Mouse (Mus musculus) brain, embryonic 14.5 days (tissue): ENCODE data around the gene Gfy. TPM values are rescaled to one million over a fixed set of nuclear protein-coding genes. Genes with fewer than 3 reads are reported as not detected.

ENCODE experiments used
- DNase-seq: peaks from one replicate; pipeline ENCODE4 v3.0.0-alpha.2; 2011; ENCODE audit warnings: low read depth
- CTCF ChIP-seq: fragments of 200-500 bp; IDR thresholded peaks from 2 replicates; pipeline ENCODE4 v1.5.1; 2012; ENCODE audit warnings: inconsistent platforms, mild to moderate bottlenecking, moderate library complexity, borderline replicate concordance; ENCODE audit not compliant: insufficient read depth, insufficient read length; ENCODE audit errors: extremely low read depth
- POLR2A ChIP-seq: fragments of 200-500 bp; IDR thresholded peaks from 2 replicates; pipeline ENCODE4 v1.6.1; 2012; ENCODE audit warnings: mild to moderate bottlenecking, inconsistent platforms, borderline replicate concordance; ENCODE audit not compliant: poor library complexity, insufficient read depth, insufficient read length, severe bottlenecking; ENCODE audit errors: extremely low read depth
- polyA plus RNA-seq: library from polyadenylated mRNA; depleted of rRNA; stranded (reverse); fragments of >200 nt; gene quantifications from 2 replicates; pipeline ENCODE4 v1.2.3, GENCODE M21; 2012; rRNA removed

Gene Gfy
- polyA plus RNA-seq, result 0.04 and 0.12 TPM in 2 replicates

GRCm38 (mm10) chr7:45179469-45179868, at the start of gene Gfy:
Gfy (minus strand) TSS chr7:45179569.
- no peak for DNase-seq

GRCm38 (mm10) chr7:45229046-45229445, 49.7 kb upstream of the Gfy start:
- DNase-seq, result no peak
- TF ChIP-seq POLR2A (no peak), CTCF (no peak)

More at GRCm38 (mm10) chr7:45179469-45179868, at the start of gene Gfy:
- TF ChIP-seq POLR2A (no peak), CTCF (no peak)

GRCm38 (mm10) chr7:45228548-45228947, 49.2 kb upstream of the Gfy start:
- DNase-seq, result no peak
- TF ChIP-seq POLR2A (no peak), CTCF (no peak)

- no peak for DNase-seq
- TF ChIP-seq POLR2A (no peak), CTCF (no peak)
Measured at GRCm38 (mm10) chr7:45226421-45226820, 47.1 kb upstream of the Gfy start.

- TF ChIP-seq CTCF (no peak), POLR2A (no peak)
- no peak for DNase-seq
Measured at GRCm38 (mm10) chr7:45224826-45225225, 45.5 kb upstream of the Gfy start.

GRCm38 (mm10) chr7:45221680-45222079, 42.3 kb upstream of the Gfy start:
- DNase-seq, result no peak
- TF ChIP-seq POLR2A, result no peak
- no peak for TF ChIP-seq CTCF

GRCm38 (mm10) chr7:45216442-45217183, 37.2 kb upstream of the Gfy start:
- peak; percentile 97 for DNase-seq
- TF ChIP-seq POLR2A (0 out of 2 replicates have a peak, but pooled peaks have one; percentile 21), CTCF (no peak)

GRCm38 (mm10) chr7:45215673-45216441, 36.5 kb upstream of the Gfy start, which contains the start of gene Tead2:
Tead2 (plus strand) TSS chr7:45215753.
- DNase-seq, result peak; percentile 71
- TF ChIP-seq POLR2A (peak; percentile 60; the same call in 1 of the 2 replicates), CTCF (no peak)

- TF ChIP-seq CTCF, result no peak
- no peak for TF ChIP-seq POLR2A
- DNase-seq, result no peak
Measured at GRCm38 (mm10) chr7:45213708-45214107, 34.3 kb upstream of the Gfy start.

GRCm38 (mm10) chr7:45212356-45212755, 33.0 kb upstream of the Gfy start:
- TF ChIP-seq POLR2A (no peak), CTCF (no peak)
- no peak for DNase-seq

GRCm38 (mm10) chr7:45211851-45212251, 32.5 kb upstream of the Gfy start, which contains the start of gene Dkkl1:
Dkkl1 (minus strand) TSS chr7:45212147.
- no peak for DNase-seq

More at GRCm38 (mm10) chr7:45211851-45212251, 32.5 kb upstream of the Gfy start, which contains the start of gene Dkkl1:
- no peak for TF ChIP-seq POLR2A
